Mouse (Mus musculus) small intestine, adult 10 weeks (tissue): ENCODE data around the gene Trim63. TPM values are rescaled to one million over a fixed set of nuclear protein-coding genes. Genes with fewer than 3 reads are reported as not detected.

Experiments used
- polyA plus RNA-seq: library from polyadenylated mRNA; stranded (reverse); fragments of 350-450 nt; fragmentation: Illumina TruSeq; extraction: RNeasy Lipid Tissue Mini Kit (QIAGEN cat#74804); gene quantifications from one replicate; pipeline ENCODE4 v1.2.3, GENCODE M21; 2014; ENCODE audit warnings: low replicate concordance

Gene Trim63
- polyA plus RNA-seq: 0.48 TPM

GRCm38 (mm10) chr4:134314876-134315275 is at the start of gene Trim63:
Gene Trim63, plus strand, starts transcription at chr4:134315120.

GRCm38 (mm10) chr4:134287575-134288025 is 27.3 kb upstream of the Trim63 start, which contains the start of gene Pdik1l:
Gene Pdik1l, minus strand, starts transcription at chr4:134287895.

GRCm38 (mm10) chr4:134343071-134344031 is 28.4 kb downstream of the Trim63 start, which contains the start of gene Slc30a2:
Gene Slc30a2, plus strand, starts transcription at chr4:134343181.

Other genes with a start within 250 kb of the Trim63 start
- 51.9 TPM for gene Cd52, start 220.0 kb upstream of the Trim63 start, polyA plus RNA-seq
- gene Ubxn11, start 212.6 kb upstream of the Trim63 start, polyA plus RNA-seq: not detected
- gene Sh3bgrl3, start 186.3 kb upstream of the Trim63 start, polyA plus RNA-seq: 1.7 TPM
- gene Cep85, start 128.0 kb upstream of the Trim63 start, polyA plus RNA-seq: 3.7 TPM
- not detected for gene Gm7534, start 112.1 kb upstream of the Trim63 start, polyA plus RNA-seq
- not detected for gene Catsper4, start 87.7 kb upstream of the Trim63 start, polyA plus RNA-seq
- 1.0 TPM for gene Cnksr1, start 76.7 kb upstream of the Trim63 start, polyA plus RNA-seq
- not detected for gene E130218I03Rik, start 71.5 kb upstream of the Trim63 start, polyA plus RNA-seq
- gene Zfp593, start 69.5 kb upstream of the Trim63 start, polyA plus RNA-seq: 0.22 TPM
- not detected for gene Gm30191, start 68.2 kb upstream of the Trim63 start, polyA plus RNA-seq
- not detected for gene Grrp1, start 61.0 kb upstream of the Trim63 start, polyA plus RNA-seq
- 28.0 TPM for gene Pdik1l, start 27.2 kb upstream of the Trim63 start, polyA plus RNA-seq
- gene Slc30a2, start 28.1 kb downstream of the Trim63 start, polyA plus RNA-seq: 17.2 TPM
- gene Extl1, start 68.7 kb downstream of the Trim63 start, polyA plus RNA-seq: not detected
- gene Pafah2, start 81.2 kb downstream of the Trim63 start, polyA plus RNA-seq: 19.8 TPM
- gene Stmn1, start 153.2 kb downstream of the Trim63 start, polyA plus RNA-seq: 73.5 TPM
- 10.1 TPM for gene Paqr7, start 181.6 kb downstream of the Trim63 start, polyA plus RNA-seq
- 2.0 TPM for gene Aunip, start 195.9 kb downstream of the Trim63 start, polyA plus RNA-seq
- 27.0 TPM for gene Mtfr1l, start 220.3 kb downstream of the Trim63 start, polyA plus RNA-seq
- gene Selenon, start 237.0 kb downstream of the Trim63 start, polyA plus RNA-seq: 0.45 TPM